Mouse (Mus musculus) kidney, postnatal 0 days (tissue): ENCODE measurements around the gene Castor2. TPM values are rescaled to one million over a fixed set of nuclear protein-coding genes. Genes with fewer than 3 reads are reported as not detected.

Experiments
- ATAC-seq: fragments of 200-750 bp; cut with Nextera tagmentation; replicated peaks from 2 replicates; pipeline ENCODE4 v1.8.0; 2017; ENCODE audit warnings: low read depth, moderate number of reproducible peaks, moderate TSS enrichment, moderate library complexity; ENCODE audit not compliant: low FRiP score
- DNase-seq: peaks from one replicate; pipeline ENCODE4 v3.0.0-alpha.2; 2016; ENCODE audit warnings: low spot score
- H3K27ac ChIP-seq: fragments of 300-500 bp; sonication (generic); 2 replicates; pipeline ENCODE4 v1.5.1; 2014; ENCODE audit warnings: mild to moderate bottlenecking
- H3K27me3 ChIP-seq: fragments of 300-500 bp; sonication (generic); 2 replicates; pipeline ENCODE4 v1.6.1; 2014; ENCODE audit warnings: low read length, mixed read lengths; ENCODE audit not compliant: insufficient read depth
- H3K36me3 ChIP-seq: fragments of 300-500 bp; sonication (generic); 2 replicates; pipeline ENCODE4 v1.6.1; 2014; ENCODE audit warnings: low read length, mixed read lengths; ENCODE audit not compliant: insufficient read depth
- H3K4me1 ChIP-seq: fragments of 300-500 bp; sonication (generic); replicated peaks from 2 replicates; pipeline ENCODE4 v1.6.1; 2014; ENCODE audit warnings: antibody characterized with exemption, low read length, mixed read lengths; ENCODE audit not compliant: insufficient read depth
- H3K4me2 ChIP-seq: fragments of 300-500 bp; sonication (generic); 2 replicates; pipeline ENCODE4 v1.6.1; 2014; ENCODE audit warnings: mild to moderate bottlenecking, low read length, moderate library complexity, mixed read lengths
- H3K4me3 ChIP-seq: fragments of 300-500 bp; sonication (generic); replicated peaks from 2 replicates; pipeline ENCODE4 v1.5.1; 2014; ENCODE audit warnings: low read depth, low read length
- H3K9ac ChIP-seq: fragments of 300-500 bp; sonication (generic); 2 replicates; pipeline ENCODE4 v1.6.1; 2014; ENCODE audit warnings: low read depth, low read length
- H3K9me3 ChIP-seq: fragments of 300-500 bp; sonication (generic); replicated peaks from 2 replicates; pipeline ENCODE4 v1.6.1; 2016; ENCODE audit warnings: low read length, inconsistent platforms, mixed read lengths
- CTCF ChIP-seq: IDR thresholded peaks from 2 replicates; pipeline ENCODE4 v1.5.1; 2016; ENCODE audit warnings: antibody characterized with exemption, low read depth, mild to moderate bottlenecking, moderate library complexity
- WGBS: fragments of 180-500 bp; shearing (Covaris S2); extraction: QIAGEN DNeasy Blood & Tissue Kit; methylation state at CpG from one replicate; pipeline ENCODE4 v1.1.7; 2014; 5-methylcytosine and 5-hydroxymethylcytosine counted together
- polyA plus RNA-seq: library from polyadenylated mRNA; unstranded; fragments of >200 nt; fragmentation: Nextera tagmentation; extraction: Ambion mirVana; gene quantifications from 2 replicates; pipeline ENCODE4 v1.2.1, GENCODE M21; 2015

Gene Castor2
- polyA plus RNA-seq, 1 experiment from 2014 or later, result 13.0 TPM

DNA sequence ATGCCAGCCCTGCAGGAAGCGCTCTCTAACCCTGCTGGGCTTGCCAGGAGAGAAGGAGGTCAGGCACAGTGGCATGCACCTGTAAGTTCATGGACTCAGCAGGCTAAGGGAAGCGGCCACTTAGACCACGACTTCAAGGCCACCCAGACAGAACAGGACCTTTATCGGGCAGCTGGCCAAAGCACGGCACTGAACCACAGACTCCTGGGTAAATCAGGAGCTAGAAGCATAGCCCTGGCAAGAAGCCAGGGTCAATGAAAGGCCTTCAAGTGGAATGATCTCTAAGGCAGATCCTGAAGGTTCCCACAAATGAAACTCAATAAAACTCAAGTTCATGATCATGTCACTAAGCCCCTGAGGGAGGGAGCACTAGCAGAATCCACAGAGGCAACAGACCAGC, 65.2 kb downstream of the Castor2 start:
- no peak overlapping the region for H3K9ac ChIP-seq
- H3K4me2 ChIP-seq, result no peak overlapping the region
- WGBS, result 44% methylated on average over 5 of the region's 5 CpGs
- ATAC-seq (peak; percentile 52), DNase-seq (no peak)
- no peak for TF ChIP-seq CTCF
- H3K9me3 ChIP-seq, result no peaks in the 10 kb centered on the region
- H3K27ac ChIP-seq, result 0 out of 2 replicates have a peak overlapping the region, but pooled peaks have one; percentile 1
- H3K27me3 ChIP-seq, result no peaks in the 10 kb centered on the region
- H3K4me1 ChIP-seq, result no peaks in the 10 kb centered on the region
- H3K36me3 ChIP-seq, result peaks cover 30% of the 10 kb centered on the region; the same call in 1 of the 2 replicates
- H3K4me3 ChIP-seq, result no peak overlapping the region

DNA sequence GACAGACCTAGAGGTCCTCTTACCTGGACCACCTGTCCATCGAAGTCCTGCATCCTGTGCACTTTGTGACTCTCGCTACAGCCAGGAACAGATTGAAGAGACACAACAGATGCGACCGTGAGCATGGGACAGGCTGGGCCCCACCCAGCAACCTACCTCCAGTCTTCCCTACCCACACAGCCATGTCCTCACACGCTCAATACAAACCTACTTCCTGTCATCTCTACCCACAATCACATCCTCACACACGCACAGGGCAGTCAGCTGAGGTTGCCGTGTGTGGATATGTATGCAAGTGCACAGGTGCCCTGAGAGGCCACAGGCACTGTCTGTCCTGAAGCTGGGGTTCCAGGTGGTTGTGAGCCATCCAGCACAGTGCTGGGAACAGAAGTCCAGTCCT, 67.1 kb downstream of the Castor2 start:
- no peak for TF ChIP-seq CTCF
- Histone ChIP-seq H3K9me3 (no peaks in the 10 kb centered on the region), H3K9ac (no peak overlapping the region), H3K4me2 (no peak overlapping the region), H3K4me1 (no peaks in the 10 kb centered on the region), H3K27me3 (no peaks in the 10 kb centered on the region), H3K27ac (no peak overlapping the region), H3K4me3 (no peak overlapping the region), H3K36me3 (peaks cover 29% of the 10 kb centered on the region; the same call in 1 of the 2 replicates)
- ATAC-seq, result no peak
- WGBS, result 91% methylated on average over 7 of the region's 7 CpGs
- DNase-seq, result no peak

DNA sequence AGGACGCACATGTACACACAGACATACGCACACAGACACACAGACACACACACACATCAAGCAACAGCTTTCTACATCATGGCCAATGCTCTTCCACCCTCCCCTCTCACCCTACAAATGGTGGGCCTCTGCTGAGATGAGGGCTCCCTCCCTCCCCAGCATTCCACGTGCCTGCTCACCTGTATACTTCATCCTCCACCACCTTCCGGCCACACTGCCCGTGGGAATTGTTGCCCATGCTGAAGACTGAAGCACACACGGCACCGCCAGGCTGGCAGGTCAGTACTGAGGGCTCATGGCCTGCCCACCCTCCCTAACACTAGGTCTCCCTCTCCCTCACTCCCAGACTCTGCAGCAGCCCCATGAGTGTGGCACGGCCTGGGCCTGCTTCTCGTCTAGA, 68.5 kb downstream of the Castor2 start:
- peak overlapping the region; percentile 48; the same call in 1 of the 2 replicates for H3K27ac ChIP-seq

DNA sequence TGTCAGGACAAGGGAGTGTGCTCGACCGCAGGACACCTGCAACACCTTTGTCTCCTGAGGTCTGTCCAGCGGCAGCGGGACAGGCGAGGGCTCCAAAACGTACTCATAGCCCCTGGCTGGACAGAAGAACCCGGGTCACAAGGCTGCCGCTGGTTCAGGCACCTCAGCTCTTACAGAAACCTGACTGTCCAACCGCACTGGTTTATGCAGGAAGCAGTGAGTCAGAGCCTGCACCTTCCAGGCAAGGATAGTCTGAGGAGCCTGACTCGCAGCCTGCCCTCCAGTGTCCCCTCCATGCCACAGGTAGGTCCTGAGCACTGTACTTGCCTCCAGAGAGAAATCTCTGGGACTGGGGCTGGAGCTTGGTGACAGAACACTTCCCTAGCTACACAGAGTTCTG, 69.7 kb downstream of the Castor2 start:
- Histone ChIP-seq H3K9ac (no peak overlapping the region), H3K4me2 (no peak overlapping the region), H3K4me3 (no peak overlapping the region), H3K36me3 (0 out of 2 replicates have a peak, but pooled peaks cover 11% of the 10 kb centered on the region), H3K9me3 (no peaks in the 10 kb centered on the region), H3K27ac (peak overlapping the region; percentile 44; the same call in 1 of the 2 replicates), H3K4me1 (no peaks in the 10 kb centered on the region), H3K27me3 (no peaks in the 10 kb centered on the region)
- DNase-seq, result no peak
- 84% methylated on average over 9 of the region's 10 CpGs for WGBS
- no peak for TF ChIP-seq CTCF
- no peak for ATAC-seq

More for the DNA sequence above, 68.5 kb downstream of the Castor2 start:
- peaks cover 21% of the 10 kb centered on the region; the same call in 1 of the 2 replicates for H3K36me3 ChIP-seq
- H3K4me1 ChIP-seq, result no peaks in the 10 kb centered on the region
- no peak overlapping the region for H3K9ac ChIP-seq
- no peak for TF ChIP-seq CTCF
- no peaks in the 10 kb centered on the region for H3K27me3 ChIP-seq
- H3K9me3 ChIP-seq, result no peaks in the 10 kb centered on the region
- WGBS, result 51% methylated on average over 9 of the region's 9 CpGs
- DNase-seq (no peak), ATAC-seq (peak; percentile 45)
- no peak overlapping the region for H3K4me2 ChIP-seq
- H3K4me3 ChIP-seq, result no peak overlapping the region

DNA sequence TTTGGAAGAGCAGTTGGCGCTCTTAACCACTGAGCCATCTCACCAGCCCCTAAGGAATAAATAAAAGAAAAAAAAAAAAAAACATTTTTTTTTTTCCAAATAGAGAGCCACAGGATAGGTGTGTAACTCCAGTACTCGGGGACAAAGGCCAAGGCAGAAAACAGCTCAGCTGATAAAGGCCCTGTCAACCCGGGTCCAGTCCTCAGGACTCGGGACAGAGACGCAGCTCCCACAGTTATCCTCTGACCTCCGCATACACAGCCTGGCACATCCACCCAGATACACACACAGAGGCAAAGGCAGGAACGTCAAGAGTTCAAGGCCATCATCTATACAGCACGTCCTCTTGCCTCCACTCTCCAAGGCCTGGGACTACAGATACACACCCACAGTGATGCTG, 70.7 kb downstream of the Castor2 start:
- Histone ChIP-seq H3K4me2 (no peak overlapping the region), H3K4me3 (no peak overlapping the region), H3K9me3 (no peaks in the 10 kb centered on the region), H3K4me1 (no peaks in the 10 kb centered on the region), H3K36me3 (0 out of 2 replicates have a peak, but pooled peaks cover 11% of the 10 kb centered on the region), H3K9ac (no peak overlapping the region), H3K27me3 (no peaks in the 10 kb centered on the region), H3K27ac (no peak overlapping the region)
- 95% methylated on average over 8 of the region's 8 CpGs for WGBS
- no peak for ATAC-seq
- DNase-seq, result no peak
- no peak for TF ChIP-seq CTCF

DNA sequence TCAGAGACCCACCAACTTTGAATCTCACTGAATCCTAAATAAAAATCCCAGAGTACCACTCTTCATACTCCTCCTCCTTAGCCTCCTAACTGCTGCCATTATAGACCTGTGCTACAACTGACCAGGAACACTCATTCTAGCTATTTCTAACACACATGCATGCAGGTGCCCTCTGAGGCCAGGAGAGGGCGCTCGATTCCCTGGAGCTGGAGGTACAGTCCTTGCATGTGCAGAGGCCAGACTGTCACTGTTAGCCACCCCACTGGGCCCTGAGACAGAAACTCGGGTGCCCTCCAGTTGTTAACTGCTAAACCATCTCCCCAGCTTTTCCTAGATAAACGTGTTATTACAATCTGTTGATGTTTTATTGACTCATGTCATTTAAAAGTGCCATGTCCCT, 73.7 kb downstream of the Castor2 start:
- DNase-seq (peak; percentile 54), ATAC-seq (no peak)
- H3K36me3 ChIP-seq, result 0 out of 2 replicates have a peak, but pooled peaks cover 11% of the 10 kb centered on the region
- H3K4me1 ChIP-seq, result 0 out of 2 replicates have a peak, but pooled peaks cover 3% of the 10 kb centered on the region
- no peaks in the 10 kb centered on the region for H3K27me3 ChIP-seq
- H3K4me2 ChIP-seq, result no peak overlapping the region
- H3K9me3 ChIP-seq, result no peaks in the 10 kb centered on the region
- peak; percentile 75 for TF ChIP-seq CTCF
- H3K27ac ChIP-seq, result no peak overlapping the region
- WGBS, result 50% methylated on average over 4 of the region's 4 CpGs
- H3K4me3 ChIP-seq, result no peak overlapping the region
- H3K9ac ChIP-seq, result no peak overlapping the region

DNA sequence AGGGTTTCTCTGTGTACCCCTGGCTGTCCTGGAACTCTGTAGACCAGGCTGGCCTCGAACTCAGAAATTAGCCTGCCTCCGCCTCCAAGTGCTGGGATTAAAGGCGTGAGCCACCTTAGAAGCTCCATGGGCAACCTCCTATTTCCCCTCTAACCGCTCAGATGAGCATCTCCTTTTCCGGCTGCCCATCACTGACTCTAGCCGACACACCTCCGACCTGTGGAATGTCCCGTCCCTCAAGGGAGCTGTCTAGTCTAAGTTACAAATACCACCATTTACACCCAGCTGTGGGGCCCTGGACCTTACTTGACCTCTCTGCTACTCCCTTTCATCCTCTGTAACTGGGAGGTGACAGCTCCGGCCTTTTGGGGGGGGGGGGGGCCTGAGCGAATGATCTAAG, 76.2 kb downstream of the Castor2 start:
- no peaks in the 10 kb centered on the region for H3K27me3 ChIP-seq
- TF ChIP-seq CTCF, result no peak
- ATAC-seq, result peak; percentile 23
- H3K4me1 ChIP-seq, result 0 out of 2 replicates have a peak, but pooled peaks cover 3% of the 10 kb centered on the region
- no peaks in the 10 kb centered on the region for H3K9me3 ChIP-seq
- WGBS, result 4% methylated on average over 10 of the region's 10 CpGs
- 0 out of 2 replicates have a peak, but pooled peaks cover 6% of the 10 kb centered on the region for H3K36me3 ChIP-seq
- peak overlapping the region; percentile 85 for H3K4me3 ChIP-seq
- peak overlapping the region; percentile 69 for H3K4me2 ChIP-seq
- peak; percentile 69 for DNase-seq
- peak overlapping the region; percentile 90 for H3K27ac ChIP-seq
- peak overlapping the region; percentile 76 for H3K9ac ChIP-seq
